Mouse (Mus musculus) lung, embryonic 16.5 days (tissue): Measurements from ENCODE around the gene Ednrb. TPM values are rescaled to one million over a fixed set of nuclear protein-coding genes. Genes with fewer than 3 reads are reported as not detected.

ENCODE experiments used
- ATAC-seq: fragments of 200-750 bp; cut with Nextera tagmentation; 2 replicates; pipeline ENCODE4 v1.8.0; 2017; ENCODE audit warnings: low read depth, mild to moderate bottlenecking, moderate library complexity
- H3K27ac ChIP-seq: fragments of 300-500 bp; sonication (generic); 2 replicates; pipeline ENCODE4 v1.5.1; 2014; ENCODE audit warnings: mild to moderate bottlenecking, control low read depth, low read length
- H3K27me3 ChIP-seq: fragments of 300-500 bp; sonication (generic); 2 replicates; pipeline ENCODE4 v1.6.1; 2014; ENCODE audit warnings: low read depth, low read length, mixed read lengths; ENCODE audit not compliant: control insufficient read depth, insufficient read depth
- H3K36me3 ChIP-seq: fragments of 300-500 bp; sonication (generic); 2 replicates; pipeline ENCODE4 v1.6.1; 2014; ENCODE audit warnings: low read length; ENCODE audit not compliant: control insufficient read depth, insufficient read depth
- H3K4me1 ChIP-seq: fragments of 300-500 bp; sonication (generic); replicated peaks from 2 replicates; pipeline ENCODE4 v1.6.1; 2014; ENCODE audit warnings: low read length, mixed read lengths; ENCODE audit not compliant: control insufficient read depth, insufficient read depth
- H3K4me2 ChIP-seq: fragments of 300-500 bp; sonication (generic); 2 replicates; pipeline ENCODE4 v1.6.1; 2014; ENCODE audit warnings: low read depth, low read length, control low read depth
- H3K4me3 ChIP-seq: fragments of 300-500 bp; sonication (generic); 2 replicates; pipeline ENCODE4 v1.5.1; 2014; ENCODE audit warnings: mild to moderate bottlenecking, low read length, control low read depth
- H3K9ac ChIP-seq: fragments of 300-500 bp; sonication (generic); 2 replicates; pipeline ENCODE4 v1.6.1; 2014; ENCODE audit warnings: low read length, control low read depth
- H3K9me3 ChIP-seq: fragments of 300-500 bp; sonication (generic); 2 replicates; pipeline ENCODE4 v1.6.1; 2016; ENCODE audit warnings: low read length; ENCODE audit not compliant: control insufficient read depth
- WGBS: fragments of 180-500 bp; shearing (Covaris S2); extraction: QIAGEN DNeasy Blood & Tissue Kit; methylation state at CpG from one replicate; pipeline ENCODE4 v1.1.7; 2014; 5-methylcytosine and 5-hydroxymethylcytosine counted together
- polyA plus RNA-seq: library from polyadenylated mRNA; unstranded; fragments of >200 nt; fragmentation: Nextera tagmentation; extraction: Ambion mirVana; gene quantifications from 2 replicates; pipeline ENCODE4 v1.2.1, GENCODE M21; 2015

Gene Ednrb
- polyA plus RNA-seq, 1 experiment from 2014 or later, result 172 TPM

GRCm38 (mm10) chr14:103850071-103850845 lies 6.1 kb upstream of the Ednrb start:
- H3K27me3 ChIP-seq, result no peaks in the 10 kb centered on the region
- H3K4me2 ChIP-seq, result no peak overlapping the region
- H3K4me3 ChIP-seq, result no peak overlapping the region
- ATAC-seq, result no peak
- WGBS, result 72% methylated on average over 7 of the region's 7 CpGs
- no peaks in the 10 kb centered on the region for H3K36me3 ChIP-seq
- H3K9ac ChIP-seq, result no peak overlapping the region
- no peaks in the 10 kb centered on the region for H3K9me3 ChIP-seq
- H3K4me1 ChIP-seq, result no peaks in the 10 kb centered on the region
- H3K27ac ChIP-seq, result no peak overlapping the region

GRCm38 (mm10) chr14:103845716-103846115 lies 1.5 kb upstream of the Ednrb start:
- Histone ChIP-seq H3K9ac (no peak overlapping the region), H3K9me3 (no peaks in the 10 kb centered on the region), H3K27ac (no peak overlapping the region), H3K4me2 (no peak overlapping the region), H3K4me3 (no peak overlapping the region), H3K27me3 (no peaks in the 10 kb centered on the region; the same call in 1 of the 2 replicates), H3K4me1 (peaks cover 5% of the 10 kb centered on the region), H3K36me3 (no peaks in the 10 kb centered on the region)
- 95% methylated on average over 2 of the region's 2 CpGs for WGBS
- ATAC-seq, result no peak

GRCm38 (mm10) chr14:103844944-103845343 lies 742 bp upstream of the Ednrb start:
- no peaks in the 10 kb centered on the region; the same call in 1 of the 2 replicates for H3K27me3 ChIP-seq
- H3K9me3 ChIP-seq, result no peaks in the 10 kb centered on the region
- no peak overlapping the region for H3K9ac ChIP-seq
- 72% methylated on average over 7 of the region's 7 CpGs for WGBS
- H3K36me3 ChIP-seq, result no peaks in the 10 kb centered on the region
- peaks cover 5% of the 10 kb centered on the region for H3K4me1 ChIP-seq
- no peak for ATAC-seq
- no peak overlapping the region for H3K27ac ChIP-seq
- H3K4me2 ChIP-seq, result no peak overlapping the region
- H3K4me3 ChIP-seq, result no peak overlapping the region

GRCm38 (mm10) chr14:103843371-103844001 lies 716 bp downstream of the Ednrb start:
- Histone ChIP-seq H3K9me3 (no peaks in the 10 kb centered on the region), H3K9ac (peak overlapping the region; percentile 65), H3K36me3 (no peaks in the 10 kb centered on the region), H3K4me1 (peaks cover 5% of the 10 kb centered on the region), H3K4me3 (peak overlapping the region; percentile 62), H3K4me2 (peak overlapping the region; percentile 86), H3K27me3 (no peaks in the 10 kb centered on the region; the same call in 1 of the 2 replicates), H3K27ac (peak overlapping the region; percentile 81)
- under 1% methylated on average over 30 of the region's 30 CpGs for WGBS
- ATAC-seq, result peak; percentile 86

GRCm38 (mm10) chr14:103842896-103843295 lies 1.3 kb downstream of the Ednrb start:
- ATAC-seq, result no peak
- H3K36me3 ChIP-seq, result no peaks in the 10 kb centered on the region
- 7% methylated on average over 16 of the region's 16 CpGs for WGBS
- H3K27me3 ChIP-seq, result no peaks in the 10 kb centered on the region; the same call in 1 of the 2 replicates
- peak overlapping the region; percentile 65 for H3K9ac ChIP-seq
- H3K27ac ChIP-seq, result peak overlapping the region; percentile 81
- H3K4me1 ChIP-seq, result peaks cover 5% of the 10 kb centered on the region
- peak overlapping the region; percentile 62 for H3K4me3 ChIP-seq
- H3K4me2 ChIP-seq, result peak overlapping the region; percentile 86
- no peaks in the 10 kb centered on the region for H3K9me3 ChIP-seq

- no peak overlapping the region for H3K27ac ChIP-seq
- H3K9ac ChIP-seq, result no peak overlapping the region
- no peak for ATAC-seq
- H3K27me3 ChIP-seq, result no peaks in the 10 kb centered on the region; the same call in 1 of the 2 replicates
- H3K4me2 ChIP-seq, result peak overlapping the region; percentile 86
- no peaks in the 10 kb centered on the region for H3K36me3 ChIP-seq
- 74% methylated on average over 2 of the region's 2 CpGs for WGBS
- H3K4me1 ChIP-seq, result peaks cover 12% of the 10 kb centered on the region
- H3K4me3 ChIP-seq, result peak overlapping the region; percentile 62
- H3K9me3 ChIP-seq, result no peaks in the 10 kb centered on the region
Observed at GRCm38 (mm10) chr14:103840436-103840835, 3.8 kb downstream of the Ednrb start.

- H3K36me3 ChIP-seq, result no peaks in the 10 kb centered on the region
- peak; percentile 53 for ATAC-seq
- peak overlapping the region; percentile 25 for H3K4me2 ChIP-seq
- H3K9me3 ChIP-seq, result no peaks in the 10 kb centered on the region
- peak overlapping the region; percentile 24; the same call in 1 of the 2 replicates for H3K4me3 ChIP-seq
- no peaks in the 10 kb centered on the region; the same call in 1 of the 2 replicates for H3K27me3 ChIP-seq
- H3K9ac ChIP-seq, result no peak overlapping the region
- 51% methylated on average over 5 of the region's 5 CpGs for WGBS
- H3K4me1 ChIP-seq, result peaks cover 12% of the 10 kb centered on the region
- H3K27ac ChIP-seq, result no peak overlapping the region
Observed at GRCm38 (mm10) chr14:103838887-103839286, 5.3 kb downstream of the Ednrb start.

GRCm38 (mm10) chr14:103834589-103834988 lies 9.6 kb downstream of the Ednrb start:
- H3K9me3 ChIP-seq, result no peaks in the 10 kb centered on the region
- no peak overlapping the region for H3K4me3 ChIP-seq
- WGBS, result 28% methylated on average over 7 of the region's 7 CpGs
- H3K9ac ChIP-seq, result no peak overlapping the region
- no peaks in the 10 kb centered on the region for H3K27me3 ChIP-seq
- no peak overlapping the region for H3K27ac ChIP-seq
- H3K4me1 ChIP-seq, result peaks cover 13% of the 10 kb centered on the region; the same call in 1 of the 2 replicates
- H3K4me2 ChIP-seq, result no peak overlapping the region
- ATAC-seq, result no peak
- H3K36me3 ChIP-seq, result no peaks in the 10 kb centered on the region

GRCm38 (mm10) chr14:103834147-103834546 lies 10.1 kb downstream of the Ednrb start:
- Histone ChIP-seq H3K4me2 (no peak overlapping the region), H3K9ac (no peak overlapping the region), H3K4me1 (peaks cover 13% of the 10 kb centered on the region; the same call in 1 of the 2 replicates), H3K4me3 (no peak overlapping the region), H3K27ac (no peak overlapping the region), H3K9me3 (no peaks in the 10 kb centered on the region), H3K36me3 (no peaks in the 10 kb centered on the region), H3K27me3 (no peaks in the 10 kb centered on the region)
- no peak for ATAC-seq
- 69% methylated on average over 3 of the region's 3 CpGs for WGBS
